Mouse (Mus musculus) heart, embryonic 13.5 days (tissue): Measurements from ENCODE around the gene Slc24a2. TPM values are rescaled to one million over a fixed set of nuclear protein-coding genes. Genes with fewer than 3 reads are reported as not detected.
A peak's percentile ranks its signal among the peaks of the same experiment; 100 is the strongest.

Source experiments
- ATAC-seq: fragments of 200-750 bp; cut with Nextera tagmentation; 2 replicates; pipeline ENCODE4 v1.8.0; 2017; ENCODE audit warnings: moderate TSS enrichment; ENCODE audit not compliant: insufficient number of reproducible peaks, low FRiP score, low TSS enrichment; ENCODE audit errors: extremely low read depth
- H3K27ac ChIP-seq: fragments of 300-500 bp; sonication (generic); replicated peaks from 2 replicates; pipeline ENCODE4 v1.5.1; 2015; ENCODE audit warnings: moderate library complexity, mild to moderate bottlenecking, inconsistent platforms
- H3K27me3 ChIP-seq: fragments of 300-500 bp; sonication (generic); replicated peaks from 2 replicates; pipeline ENCODE4 v1.6.1; 2015; ENCODE audit warnings: mild to moderate bottlenecking, inconsistent platforms
- H3K36me3 ChIP-seq: fragments of 300-500 bp; sonication (generic); 2 replicates; pipeline ENCODE4 v1.6.1; 2015; ENCODE audit warnings: mild to moderate bottlenecking, inconsistent platforms
- H3K4me1 ChIP-seq: fragments of 300-500 bp; sonication (generic); 2 replicates; pipeline ENCODE4 v1.6.1; 2015; ENCODE audit warnings: inconsistent platforms
- H3K4me2 ChIP-seq: fragments of 300-500 bp; sonication (generic); 2 replicates; pipeline ENCODE4 v1.6.1; 2015; ENCODE audit warnings: inconsistent platforms, mild to moderate bottlenecking, moderate library complexity
- H3K4me3 ChIP-seq: fragments of 300-500 bp; sonication (generic); 2 replicates; pipeline ENCODE4 v1.5.1; 2015; ENCODE audit warnings: moderate library complexity, mild to moderate bottlenecking, inconsistent platforms
- H3K9ac ChIP-seq: fragments of 300-500 bp; sonication (generic); 2 replicates; pipeline ENCODE4 v1.6.1; 2015; ENCODE audit warnings: inconsistent platforms, mild to moderate bottlenecking, moderate library complexity
- H3K9me3 ChIP-seq: fragments of 300-500 bp; sonication (generic); 2 replicates; pipeline ENCODE4 v1.6.1; 2016; ENCODE audit warnings: inconsistent platforms
- WGBS: fragments of 180-500 bp; shearing (Covaris S2); methylation state at CpG from one replicate; pipeline ENCODE4 v1.1.7; 2015; ENCODE audit warnings: mixed read lengths; 5-methylcytosine and 5-hydroxymethylcytosine counted together
- polyA plus RNA-seq: library from polyadenylated mRNA; unstranded; fragments of >200 nt; fragmentation: Nextera tagmentation; extraction: Ambion mirVana; gene quantifications from 2 replicates; pipeline ENCODE4 v1.2.1, GENCODE M21; 2015

Slc24a2 gene
- polyA plus RNA-seq, 1 experiment from 2014 or later, result 4.7 TPM

GRCm38 (mm10) chr4:87018073-87018997, 211.9 kb downstream of the Slc24a2 start:
- no peak overlapping the region for H3K27ac ChIP-seq
- H3K4me2 ChIP-seq, result no peak overlapping the region
- H3K4me1 ChIP-seq, result no peaks in the 10 kb centered on the region
- no peak for ATAC-seq
- H3K36me3 ChIP-seq, result no peaks in the 10 kb centered on the region
- H3K4me3 ChIP-seq, result no peak overlapping the region
- H3K9ac ChIP-seq, result no peak overlapping the region
- 76% methylated on average over 9 of the region's 9 CpGs for WGBS
- no peaks in the 10 kb centered on the region for H3K9me3 ChIP-seq
- no peaks in the 10 kb centered on the region for H3K27me3 ChIP-seq

- H3K9ac ChIP-seq, result no peak overlapping the region
- 74% methylated on average over 3 of the region's 3 CpGs for WGBS
- H3K4me3 ChIP-seq, result no peak overlapping the region
- no peak overlapping the region for H3K4me2 ChIP-seq
- H3K27ac ChIP-seq, result no peak overlapping the region
- H3K4me1 ChIP-seq, result peaks cover 4% of the 10 kb centered on the region; the same call in 1 of the 2 replicates
- H3K36me3 ChIP-seq, result no peaks in the 10 kb centered on the region
- no peak for ATAC-seq
- H3K27me3 ChIP-seq, result no peaks in the 10 kb centered on the region
- H3K9me3 ChIP-seq, result no peaks in the 10 kb centered on the region
Observed at GRCm38 (mm10) chr4:87017464-87017863, 212.8 kb downstream of the Slc24a2 start.

GRCm38 (mm10) chr4:87015746-87016145, 214.5 kb downstream of the Slc24a2 start:
- peaks cover 6% of the 10 kb centered on the region; the same call in 1 of the 2 replicates for H3K4me1 ChIP-seq
- no peaks in the 10 kb centered on the region for H3K27me3 ChIP-seq
- H3K36me3 ChIP-seq, result no peaks in the 10 kb centered on the region
- H3K9ac ChIP-seq, result no peak overlapping the region
- WGBS, result 75% methylated on average over 4 of the region's 4 CpGs
- no peaks in the 10 kb centered on the region for H3K9me3 ChIP-seq
- ATAC-seq, result no peak
- no peak overlapping the region for H3K27ac ChIP-seq
- H3K4me3 ChIP-seq, result no peak overlapping the region
- no peak overlapping the region for H3K4me2 ChIP-seq

- Histone ChIP-seq H3K36me3 (no peaks in the 10 kb centered on the region; the same call in 1 of the 2 replicates), H3K27ac (no peak overlapping the region), H3K4me3 (no peak overlapping the region), H3K4me2 (no peak overlapping the region), H3K9me3 (no peaks in the 10 kb centered on the region), H3K9ac (no peak overlapping the region), H3K27me3 (no peaks in the 10 kb centered on the region), H3K4me1 (peaks cover 6% of the 10 kb centered on the region; the same call in 1 of the 2 replicates)
- no peak for ATAC-seq
- WGBS, result 82% methylated on average over 7 of the region's 7 CpGs
Observed at GRCm38 (mm10) chr4:87013721-87014620, 216.3 kb downstream of the Slc24a2 start.

- Histone ChIP-seq H3K9me3 (no peaks in the 10 kb centered on the region), H3K27ac (no peak overlapping the region), H3K4me3 (no peak overlapping the region), H3K27me3 (no peaks in the 10 kb centered on the region), H3K9ac (no peak overlapping the region), H3K4me2 (no peak overlapping the region), H3K4me1 (0 out of 2 replicates have a peak, but pooled peaks cover 3% of the 10 kb centered on the region), H3K36me3 (no peaks in the 10 kb centered on the region)
- ATAC-seq, result no peak
- 59% methylated on average over 3 of the region's 3 CpGs for WGBS
Observed at GRCm38 (mm10) chr4:86992470-86992869, 237.8 kb downstream of the Slc24a2 start.

- Histone ChIP-seq H3K27me3 (no peaks in the 10 kb centered on the region), H3K4me3 (no peak overlapping the region), H3K9ac (no peak overlapping the region), H3K27ac (no peak overlapping the region), H3K4me2 (no peak overlapping the region), H3K36me3 (no peaks in the 10 kb centered on the region), H3K4me1 (no peaks in the 10 kb centered on the region), H3K9me3 (no peaks in the 10 kb centered on the region)
- ATAC-seq, result no peak
- 68% methylated on average over 6 of the region's 6 CpGs for WGBS
Observed at GRCm38 (mm10) chr4:86989301-86989700, 241.0 kb downstream of the Slc24a2 start.

- Histone ChIP-seq H3K27ac (no peak overlapping the region), H3K4me3 (no peak overlapping the region), H3K9ac (no peak overlapping the region), H3K9me3 (no peaks in the 10 kb centered on the region), H3K4me1 (no peaks in the 10 kb centered on the region), H3K4me2 (no peak overlapping the region), H3K36me3 (no peaks in the 10 kb centered on the region), H3K27me3 (no peaks in the 10 kb centered on the region)
- WGBS, result 80% methylated on average over 4 of the region's 4 CpGs
- no peak for ATAC-seq
Observed at GRCm38 (mm10) chr4:86987846-86988245, 242.4 kb downstream of the Slc24a2 start.

- 72% methylated on average over 5 of the region's 5 CpGs for WGBS
Observed at GRCm38 (mm10) chr4:86977272-86977671, 253.0 kb downstream of the Slc24a2 start.

GRCm38 (mm10) chr4:86957576-86958411, 272.5 kb downstream of the Slc24a2 start:
- Histone ChIP-seq H3K27ac (no peak overlapping the region), H3K27me3 (peaks cover 5% of the 10 kb centered on the region; the same call in 1 of the 2 replicates), H3K9ac (no peak overlapping the region), H3K4me2 (peak overlapping the region; percentile 57), H3K36me3 (no peaks in the 10 kb centered on the region), H3K4me1 (peaks cover 27% of the 10 kb centered on the region), H3K4me3 (peak overlapping the region; percentile 15; the same call in 1 of the 2 replicates), H3K9me3 (no peaks in the 10 kb centered on the region)
- no peak for ATAC-seq
- WGBS, result 31% methylated on average over 14 of the region's 14 CpGs

More at GRCm38 (mm10) chr4:86977272-86977671, 253.0 kb downstream of the Slc24a2 start:
- Histone ChIP-seq H3K4me1 (no peaks in the 10 kb centered on the region), H3K36me3 (no peaks in the 10 kb centered on the region), H3K27ac (no peak overlapping the region), H3K4me3 (no peak overlapping the region), H3K9me3 (0 out of 2 replicates have a peak, but pooled peaks cover 7% of the 10 kb centered on the region), H3K27me3 (no peaks in the 10 kb centered on the region), H3K4me2 (no peak overlapping the region), H3K9ac (no peak overlapping the region)
- no peak for ATAC-seq

- no peak overlapping the region for H3K9ac ChIP-seq
- H3K27me3 ChIP-seq, result no peaks in the 10 kb centered on the region
- no peak for ATAC-seq
- no peak overlapping the region for H3K4me3 ChIP-seq
- peaks cover 27% of the 10 kb centered on the region for H3K4me1 ChIP-seq
- peak overlapping the region; percentile 42 for H3K27ac ChIP-seq
- peak overlapping the region; percentile 25; the same call in 1 of the 2 replicates for H3K4me2 ChIP-seq
- H3K9me3 ChIP-seq, result no peaks in the 10 kb centered on the region
- 14% methylated on average over 4 of the region's 4 CpGs for WGBS
- no peaks in the 10 kb centered on the region for H3K36me3 ChIP-seq
Observed at GRCm38 (mm10) chr4:86955448-86955847, 274.8 kb downstream of the Slc24a2 start.
